Mouse (Mus musculus): ENCODE data around the gene Cand1.

Cand1 gene

DNA sequence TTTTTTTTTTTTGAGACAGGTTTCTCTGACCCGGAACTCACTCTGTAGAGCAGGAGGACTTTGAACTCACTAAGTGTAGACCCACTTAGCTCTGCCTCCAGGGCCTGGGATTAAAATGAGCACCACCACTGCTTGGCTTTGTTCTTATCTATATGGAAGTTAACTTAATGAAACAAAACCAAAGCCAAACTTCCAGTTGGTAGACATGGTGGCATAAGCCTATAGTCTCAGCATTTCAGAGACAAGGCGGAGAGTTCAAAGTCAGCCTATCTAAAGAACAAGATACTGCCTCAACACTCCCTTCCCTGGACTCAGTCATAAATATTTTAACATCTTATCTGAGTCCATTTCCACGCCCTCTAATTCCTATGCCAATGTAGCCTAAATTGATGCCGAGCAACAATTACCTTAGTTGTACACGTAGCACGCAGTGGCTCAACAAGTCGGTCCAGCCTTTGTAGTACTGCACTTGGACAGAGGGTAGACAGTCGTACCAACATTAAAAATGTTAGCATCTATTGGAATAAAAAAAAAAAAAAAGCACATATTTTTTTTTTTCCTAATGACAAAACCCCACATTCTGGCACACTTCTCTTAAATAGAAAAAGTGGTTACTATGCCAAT, 33.4 kb downstream of the Cand1 start:
- DNase-seq = no peak

DNA sequence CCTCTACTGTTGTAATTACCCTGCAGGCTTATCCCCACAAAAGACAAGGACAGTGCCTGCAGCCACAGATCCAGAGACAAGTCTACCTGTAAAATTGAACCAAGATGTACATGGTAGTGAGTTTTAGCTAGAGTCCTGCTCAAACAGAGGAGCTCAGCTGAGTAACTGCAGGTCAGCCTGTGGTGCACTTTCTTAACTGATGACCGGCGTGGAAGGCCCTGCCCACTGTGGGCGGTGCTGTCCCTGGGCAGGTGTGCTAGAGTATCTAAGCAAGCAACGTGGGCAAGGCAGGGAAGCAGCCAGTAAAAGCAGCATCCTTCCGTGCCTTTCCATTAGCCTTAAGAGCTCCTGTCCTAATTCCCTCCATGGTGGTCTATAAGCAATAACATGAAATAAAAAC, 34.6 kb downstream of the Cand1 start:
- DNase-seq = no peak

DNA sequence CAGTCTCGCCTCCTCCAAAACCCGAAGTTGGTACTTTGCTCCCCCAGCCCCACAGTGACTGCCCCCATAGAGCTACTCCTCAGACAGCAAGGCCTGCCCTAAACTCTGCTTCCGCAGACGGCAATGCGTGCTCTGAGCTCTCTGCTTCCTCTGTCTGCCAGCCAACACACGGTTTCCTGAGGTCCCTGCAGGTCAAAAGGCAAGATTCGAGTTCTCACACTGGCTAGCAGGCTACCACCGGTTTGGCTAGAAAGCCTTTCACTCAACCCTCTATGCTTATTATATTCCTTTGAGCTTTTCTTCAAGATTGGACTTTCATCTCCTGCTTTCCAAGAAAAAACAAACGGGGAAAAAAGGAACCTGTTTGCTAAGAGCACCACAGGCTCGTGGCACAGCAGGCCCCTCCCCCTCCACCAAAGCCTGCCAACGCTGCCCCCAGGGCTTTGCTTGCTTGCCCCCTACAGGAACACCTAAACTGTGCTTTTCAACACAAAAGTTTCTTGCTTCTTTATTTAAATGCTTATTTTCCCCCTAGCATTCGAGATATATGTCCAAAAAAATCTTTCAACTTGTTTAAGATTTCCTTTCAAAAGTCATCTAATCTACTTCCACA, 35.4 kb downstream of the Cand1 start:
- no peak for DNase-seq

DNA sequence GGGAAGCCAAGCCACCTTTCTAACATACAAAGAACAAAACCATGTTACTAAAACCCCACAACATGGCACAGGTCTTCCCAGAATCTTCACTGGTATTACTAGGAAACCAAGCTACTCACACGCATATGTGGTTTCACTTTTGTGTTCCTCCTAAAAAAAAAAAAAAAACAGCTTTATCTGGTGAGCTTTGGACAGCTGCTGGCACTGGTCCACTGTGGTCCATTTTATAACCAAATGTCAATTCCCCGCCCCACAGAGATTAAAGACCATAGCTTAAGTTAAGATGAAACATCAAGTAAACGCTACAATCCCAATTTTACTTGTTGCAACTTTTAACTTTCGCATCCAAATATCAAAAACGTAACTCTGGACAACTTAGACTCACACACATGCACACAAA, 40.0 kb downstream of the Cand1 start:
- DNase-seq = no peak

DNA sequence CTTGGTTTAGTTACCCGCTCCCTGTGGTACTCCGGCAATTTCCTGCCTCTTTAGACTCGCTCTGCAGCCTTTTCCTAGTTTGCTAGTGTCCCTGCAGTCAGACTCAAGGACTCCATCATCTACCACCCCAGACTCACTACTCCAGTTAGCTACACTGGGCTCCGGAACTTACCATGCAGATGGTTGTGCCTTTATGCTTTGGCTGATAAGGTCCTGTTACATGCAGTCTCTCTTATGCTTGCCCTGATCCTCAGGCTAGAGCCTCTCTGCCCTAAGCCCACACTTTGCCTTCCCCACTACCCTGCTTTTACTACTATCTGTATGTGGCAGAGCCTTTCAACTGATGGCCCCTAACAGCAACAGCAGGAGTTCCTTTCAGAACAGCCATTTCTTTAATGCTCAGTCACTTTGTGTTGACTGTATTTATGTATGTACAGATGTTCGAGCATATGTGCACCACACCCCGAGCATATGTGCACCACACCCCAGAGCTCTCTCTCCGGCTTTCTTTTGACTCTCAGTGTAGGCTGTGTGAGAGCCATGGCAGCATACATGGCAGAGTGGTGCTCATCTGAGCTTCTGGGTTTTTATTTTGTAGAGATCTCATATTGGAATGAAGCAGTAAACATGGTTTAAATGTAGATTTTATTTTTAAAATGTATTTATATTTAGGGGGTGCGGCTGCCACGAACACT, 41.5 kb downstream of the Cand1 start:
- DNase-seq = peak; percentile 30

DNA sequence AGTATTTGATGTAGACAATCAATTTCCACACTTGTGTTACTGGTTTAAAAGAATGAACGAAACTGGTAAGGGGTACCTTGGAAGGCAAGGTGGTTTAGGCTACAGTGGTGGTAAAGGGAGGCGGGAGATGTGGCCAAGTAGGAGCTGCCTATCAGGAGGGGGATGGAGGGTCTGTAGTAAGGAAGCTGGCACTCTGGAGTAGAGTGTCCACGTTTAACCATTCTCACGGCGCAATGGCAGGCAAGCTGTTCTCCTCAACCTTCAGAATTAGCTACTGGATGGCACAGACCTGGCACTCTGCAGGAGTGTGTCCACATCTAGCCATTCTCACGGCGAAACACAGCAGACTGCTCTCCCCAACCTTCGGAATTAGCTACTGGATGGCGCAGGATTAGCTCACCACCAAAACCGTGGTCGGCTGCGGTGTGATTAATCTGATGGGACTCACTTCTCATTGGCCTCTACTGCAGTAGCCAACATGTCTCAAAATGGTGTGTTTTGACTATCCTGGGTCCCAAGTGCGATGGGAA, 42.2 kb downstream of the Cand1 start:
- DNase-seq = no peak

DNA sequence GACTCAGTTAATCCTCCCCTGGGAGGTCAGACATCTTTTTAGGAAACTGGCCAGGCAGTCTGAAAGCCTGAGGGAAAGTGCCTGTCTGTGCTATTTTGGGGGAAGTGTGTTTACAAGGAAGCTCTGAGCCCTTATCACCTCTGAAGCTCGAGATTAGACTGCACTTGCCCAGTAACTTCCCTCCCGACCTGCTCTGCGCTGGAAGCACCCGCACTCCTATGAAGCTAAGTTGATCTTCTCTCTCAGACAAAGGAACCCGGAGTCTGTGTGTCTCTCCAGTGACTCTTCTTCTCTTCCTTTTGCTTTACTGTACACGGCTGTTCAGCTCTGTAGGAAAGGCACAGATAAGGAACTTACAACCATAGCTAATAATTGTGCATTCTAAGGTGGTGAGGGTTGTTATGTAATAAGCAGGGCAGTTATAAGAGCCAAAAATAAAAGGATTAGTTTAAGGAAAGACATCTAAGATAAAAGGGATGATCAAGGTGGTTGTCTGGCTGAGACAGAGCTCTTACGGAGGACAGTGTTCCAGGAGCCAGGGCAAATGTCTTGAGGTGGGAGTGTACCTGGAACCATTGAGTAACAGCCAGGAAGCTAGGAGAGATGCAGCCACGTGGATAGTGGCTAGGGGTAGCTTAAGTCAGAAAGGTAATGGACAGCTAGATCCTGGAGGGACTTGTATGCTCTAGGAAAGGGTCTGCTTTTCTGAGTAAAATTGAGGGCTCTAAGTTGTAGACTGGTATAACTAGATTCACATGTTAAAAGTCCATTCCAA, 47.1 kb downstream of the Cand1 start:
- DNase-seq = no peak

DNA sequence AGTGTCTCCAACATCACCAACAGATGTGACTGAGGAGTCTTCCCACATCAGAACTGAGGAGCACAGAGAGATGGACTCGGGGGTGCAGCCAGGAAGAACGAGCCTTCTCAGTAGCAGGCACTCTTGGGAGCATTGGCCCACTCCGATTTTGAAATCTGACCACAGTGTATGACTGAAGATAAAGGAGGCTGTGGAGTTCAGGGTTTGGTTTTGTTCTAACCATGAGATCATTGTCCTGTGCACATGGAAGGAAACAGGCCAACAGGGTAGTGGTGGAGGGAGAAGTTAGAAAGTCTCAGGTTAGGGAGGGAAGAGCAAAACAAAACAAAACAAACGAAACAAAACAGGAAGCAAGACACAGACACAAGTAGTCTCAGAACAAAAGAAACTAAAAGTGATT, 52.1 kb downstream of the Cand1 start:
- no peak for DNase-seq

DNA sequence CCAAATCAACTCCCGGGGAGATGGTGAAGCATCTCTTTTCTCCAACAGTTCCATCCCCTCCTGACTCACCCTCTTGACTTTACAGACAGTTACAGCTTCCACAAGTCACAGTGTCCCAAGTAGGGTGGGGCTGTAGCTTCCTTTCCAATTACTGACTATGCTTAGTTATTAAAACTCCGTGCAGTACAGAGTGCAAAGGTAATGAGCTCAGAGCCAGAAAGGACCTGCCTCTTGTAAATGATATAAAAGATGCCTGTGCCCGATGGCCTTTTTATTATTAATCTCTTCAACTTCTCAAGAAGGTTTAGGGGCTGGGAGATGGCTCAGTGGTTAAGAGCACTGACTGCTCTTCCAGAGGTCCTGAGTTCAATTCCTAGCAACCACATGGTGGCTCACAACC, 70.2 kb downstream of the Cand1 start:
- no peak for DNase-seq

DNA sequence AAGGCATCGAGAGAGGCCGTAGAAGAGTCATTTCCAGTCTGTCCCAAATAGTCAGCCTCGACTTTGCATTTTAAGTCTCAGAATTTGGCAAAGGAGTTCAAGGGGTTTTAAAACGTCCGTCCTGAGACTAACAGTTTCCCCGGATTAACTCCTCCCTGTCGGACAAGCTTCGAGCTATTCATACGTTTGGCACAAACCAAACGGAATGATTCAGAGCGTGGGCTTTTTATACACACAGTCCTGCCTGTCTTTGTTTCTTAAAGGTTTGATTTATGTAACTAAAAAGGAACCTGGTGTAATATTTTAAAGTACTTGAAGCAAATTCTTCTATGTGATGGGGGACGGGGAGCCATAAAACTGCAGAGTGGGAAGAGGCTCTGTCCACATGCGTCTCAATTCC, 70.6 kb downstream of the Cand1 start:
- no peak for DNase-seq

DNA sequence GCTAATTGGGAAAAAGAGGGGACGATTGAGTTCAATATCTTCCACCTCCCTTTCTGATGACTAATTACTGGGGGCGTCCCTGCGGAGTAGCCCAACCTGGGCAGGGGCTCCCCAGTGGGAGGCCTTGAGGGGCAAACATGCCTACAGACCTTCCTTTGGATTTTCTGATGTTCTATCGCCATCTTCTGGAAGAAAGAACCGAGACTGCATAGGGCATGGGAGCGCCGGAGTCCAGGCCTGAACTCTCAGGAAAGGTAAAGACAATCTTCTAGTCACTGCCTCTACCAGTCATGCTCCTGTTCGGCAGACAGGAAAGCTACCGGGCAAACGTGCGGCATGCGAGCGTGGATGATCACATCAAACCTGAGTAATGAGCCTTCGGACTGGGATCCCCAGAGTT, 71.1 kb downstream of the Cand1 start:
- DNase-seq = peak; percentile 8

DNA sequence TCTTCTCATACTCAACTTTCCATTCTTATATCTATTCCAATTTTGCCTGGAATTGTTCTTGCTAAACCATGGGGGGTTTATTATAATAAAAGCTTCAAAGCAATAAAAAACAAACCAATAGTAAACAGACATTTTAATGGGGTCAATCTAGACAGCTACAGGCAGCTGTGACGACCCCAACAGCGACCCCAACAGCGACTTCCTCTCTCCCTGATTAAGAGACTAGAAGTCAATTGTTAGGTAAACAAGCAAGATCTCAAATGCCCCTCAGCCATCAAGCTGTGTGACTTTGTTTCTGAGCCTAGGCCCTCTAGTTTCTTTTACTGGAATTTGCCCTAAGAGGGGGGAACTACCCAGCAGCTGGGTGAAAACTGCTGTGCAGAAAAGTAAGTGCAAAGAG, 72.0 kb downstream of the Cand1 start:
- DNase-seq = no peak

DNA sequence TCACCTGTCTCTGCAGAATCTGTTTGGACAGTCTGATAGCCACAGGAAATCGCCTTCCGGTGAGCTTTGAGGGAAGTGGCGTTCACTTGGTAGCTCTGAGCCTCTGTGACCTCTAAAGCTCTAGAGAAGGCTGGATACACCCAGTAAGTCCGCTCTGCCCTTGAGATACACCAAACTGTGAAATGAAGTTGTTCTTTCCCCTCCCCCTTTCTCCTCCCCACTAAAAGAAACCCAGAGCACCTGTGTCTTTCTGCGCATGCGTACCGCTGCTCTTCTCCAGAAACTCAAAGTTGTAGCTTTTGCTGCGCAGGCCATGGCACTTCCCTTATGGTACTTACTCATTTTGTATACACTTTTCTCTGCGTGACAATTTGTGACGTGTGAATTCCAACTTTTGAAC, 74.8 kb downstream of the Cand1 start:
- DNase-seq = no peak

DNA sequence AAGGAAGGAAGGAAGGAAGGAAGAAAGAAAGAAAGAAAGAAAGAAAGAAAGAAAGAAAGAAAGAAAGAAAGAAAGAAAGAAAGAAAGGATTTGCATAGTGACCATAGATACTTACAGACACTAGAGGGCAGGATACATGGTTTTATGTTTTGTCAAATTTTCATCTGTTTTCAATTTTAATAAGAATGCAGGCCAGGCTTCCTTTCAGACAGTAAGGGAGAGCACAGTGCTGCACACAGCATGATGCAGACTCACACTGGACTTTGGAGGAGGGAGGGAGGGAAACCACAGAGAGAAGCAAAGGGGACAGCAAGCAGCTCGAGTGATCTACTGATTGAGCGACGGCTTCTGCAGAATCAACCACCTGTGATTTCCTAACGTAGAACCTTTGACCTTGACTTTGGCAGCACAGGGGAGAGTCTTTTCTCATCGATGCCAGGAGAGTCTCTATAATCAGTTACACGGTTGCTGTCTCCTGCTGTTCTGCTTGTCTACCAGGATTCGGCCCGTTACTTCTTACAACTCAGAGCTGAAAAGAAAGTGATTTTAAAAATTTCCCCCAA, 78.0 kb downstream of the Cand1 start:
- DNase-seq = no peak

DNA sequence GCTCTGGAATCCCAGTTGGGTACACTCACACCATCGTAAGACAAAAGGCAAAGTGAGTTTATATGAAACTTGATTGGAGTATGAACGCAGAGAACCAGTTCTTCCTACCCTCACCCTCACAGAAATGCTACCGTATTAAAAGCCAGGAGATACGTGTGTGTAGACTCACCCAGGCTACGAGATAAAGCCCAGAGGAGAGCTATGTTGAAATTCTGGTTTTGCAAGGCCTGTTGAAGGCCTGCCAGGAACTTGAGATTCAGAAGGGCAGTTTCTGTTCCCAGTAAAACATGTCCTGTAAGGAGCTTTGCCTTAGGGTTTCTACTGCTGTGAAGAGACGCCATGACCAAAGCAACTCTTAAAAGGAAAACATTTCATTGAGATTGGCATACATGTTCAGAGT, 79.7 kb downstream of the Cand1 start:
- DNase-seq = no peak

DNA sequence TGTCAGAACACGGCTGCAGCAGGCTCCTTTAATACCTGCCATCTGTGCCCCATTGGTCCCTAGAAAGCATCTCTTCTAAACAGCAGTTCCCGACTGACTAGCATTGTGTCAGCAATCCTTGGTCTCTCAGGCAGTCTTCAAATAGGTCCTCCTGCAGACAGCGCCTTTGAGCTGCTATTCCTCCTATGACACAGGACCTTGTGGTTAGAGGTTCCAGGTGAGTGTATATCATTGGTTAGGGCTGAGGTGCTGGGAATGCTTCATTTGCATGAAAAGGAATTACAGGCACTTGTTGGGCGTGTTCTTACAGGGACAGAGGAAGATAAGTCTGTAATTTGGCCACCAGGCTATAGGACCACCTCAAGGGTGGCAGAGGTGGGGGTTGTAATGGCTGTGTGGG, 90.6 kb downstream of the Cand1 start:
- no peak for DNase-seq

Measured in layer of hippocampus, adult 9-11 months (tissue).